Mouse (Mus musculus) left cerebral cortex, postnatal 4 days (tissue): ENCODE measurements around the gene Gm17535. TPM values are rescaled to one million over a fixed set of nuclear protein-coding genes. Genes with fewer than 3 reads are reported as not detected.
"Not testable (repeated sequence)": the region's sequence is repeated elsewhere in the genome, so short reads cannot be mapped to it uniquely, and the experiment has no call there.

Experiments
- DNase-seq: peaks from one replicate; pipeline ENCODE4 v3.0.0-alpha.2; 2022
- intact Hi-C: fragments of 180-260 bp; cut with DNase I; formaldehyde crosslinking; loops from one replicate; pipeline ENCODE4 v1.15.1; 2025
- microRNA-seq: library from miRNA; unstranded; fragments of <30 nt; microRNA quantifications from one replicate; pipeline ENCODE4 v1.2.0, GENCODE M21; 2022
- total RNA-seq, 2 experiments: library from RNA; stranded (reverse); gene quantifications; 2 replicates each; pipeline ENCODE4 v1.2.3; 2021

The Gm17535 gene
- total RNA-seq, 2 experiments from 2014 or later = not detected

GRCm38 (mm10) chr9:3023985-3024648, 10.3 kb upstream of the Gm17535 start:
- intact Hi-C loops, DNase-seq: not testable (repeated sequence)

GRCm38 (mm10) chr9:3024912-3025467, 9.4 kb upstream of the Gm17535 start, which contains the start of gene Gm10717:
Gm10717 (plus strand) TSS chr9:3025417.
- intact Hi-C loops, DNase-seq: not testable (repeated sequence)

GRCm38 (mm10) chr9:3025653-3026052, 8.7 kb upstream of the Gm17535 start:
- intact Hi-C loops, DNase-seq: not testable (repeated sequence)

GRCm38 (mm10) chr9:3026136-3026535, 8.3 kb upstream of the Gm17535 start:
- DNase-seq, intact Hi-C loops: not testable (repeated sequence)

- DNase-seq, intact Hi-C loops: not testable (repeated sequence)
Measured at GRCm38 (mm10) chr9:3026741-3027140, 7.7 kb upstream of the Gm17535 start.

- intact Hi-C loops, DNase-seq: not testable (repeated sequence)
Measured at GRCm38 (mm10) chr9:3027200-3027599, 7.2 kb upstream of the Gm17535 start.

GRCm38 (mm10) chr9:3029276-3030000, 5.0 kb upstream of the Gm17535 start:
- DNase-seq, intact Hi-C loops: not testable (repeated sequence)

GRCm38 (mm10) chr9:3030677-3031318, 3.6 kb upstream of the Gm17535 start:
- intact Hi-C loops, DNase-seq: not testable (repeated sequence)

- DNase-seq, intact Hi-C loops: not testable (repeated sequence)
Measured at GRCm38 (mm10) chr9:3036577-3036976, 2.2 kb downstream of the Gm17535 start, which contains the start of gene Gm10715. Gm10715 (plus strand) TSS chr9:3036877.

GRCm38 (mm10) chr9:3038161-3038560, 3.8 kb downstream of the Gm17535 start:
- DNase-seq, intact Hi-C loops: not testable (repeated sequence)

Small RNAs within 50 kb of the gene (microRNA-seq; reads per million reads assigned to microRNA genes)
- gene Mir101c = not detected

Other genes starting within 250 kb of the Gm17535 start
- gene Gm10722, start 33.7 kb upstream of the Gm17535 start, total RNA-seq = not detected
- gene Gm11168, start 31.3 kb upstream of the Gm17535 start, total RNA-seq = not detected
- 1 to 10 TPM in 1 of 2 experiments, under 1 TPM in 1; 0.86 to 1.8 TPM for gene Gm10721, start 21.5 kb upstream of the Gm17535 start, total RNA-seq
- not detected for gene Gm10720, start 18.9 kb upstream of the Gm17535 start, total RNA-seq
- gene Gm10719, start 17.2 kb upstream of the Gm17535 start, total RNA-seq = 1 to 10 TPM; 1.8 to 3.5 TPM
- gene Gm10718, start 11.1 kb upstream of the Gm17535 start, total RNA-seq = 1 to 10 TPM; 3.1 to 3.3 TPM
- 1 to 10 TPM in 1 of 2 experiments, under 1 TPM in 1; 0.90 to 1.3 TPM for gene Gm10717, start 9.2 kb upstream of the Gm17535 start, total RNA-seq
- gene Gm10715, start 2.3 kb downstream of the Gm17535 start, total RNA-seq = not detected